Mouse (Mus musculus) cerebral cortex, adult 2 months (tissue): Measurements from ENCODE around the gene 2310003L06Rik.

Source experiments
- WGBS: fragments of 180-500 bp; shearing (Covaris S2); methylation state at CpG from one replicate; pipeline ENCODE4 v1.1.7; 2018; 5-methylcytosine and 5-hydroxymethylcytosine counted together

2310003L06Rik gene

DNA sequence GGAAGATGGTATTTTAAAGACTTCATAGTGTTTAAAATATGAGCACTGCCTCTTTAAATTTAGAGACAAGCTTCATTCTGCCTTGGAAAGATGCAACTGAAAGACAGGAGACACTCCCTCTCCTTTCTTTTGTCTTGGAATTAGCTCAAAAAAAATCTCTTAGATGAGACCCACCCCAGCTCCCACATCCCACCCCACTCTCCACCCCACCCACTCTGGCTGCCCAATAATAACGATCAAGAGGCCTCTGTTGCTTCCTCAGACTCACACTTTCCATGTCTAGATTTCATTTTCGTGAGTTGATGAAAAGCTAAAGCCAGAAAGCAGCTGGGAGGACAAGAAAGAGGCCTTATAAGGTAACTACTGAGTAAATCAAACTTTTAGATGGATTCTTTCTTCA is at the start of gene 2310003L06Rik, which contains the start of gene Gm28434:
TSS of gene 2310003L06Rik (plus strand) at position 259 of the 400 bp plus-strand sequence.
TSS of gene Gm28434 (plus strand) at position 317 of the 400 bp plus-strand sequence.
- WGBS: 49% methylated on average over 2 of the region's 2 CpGs

DNA sequence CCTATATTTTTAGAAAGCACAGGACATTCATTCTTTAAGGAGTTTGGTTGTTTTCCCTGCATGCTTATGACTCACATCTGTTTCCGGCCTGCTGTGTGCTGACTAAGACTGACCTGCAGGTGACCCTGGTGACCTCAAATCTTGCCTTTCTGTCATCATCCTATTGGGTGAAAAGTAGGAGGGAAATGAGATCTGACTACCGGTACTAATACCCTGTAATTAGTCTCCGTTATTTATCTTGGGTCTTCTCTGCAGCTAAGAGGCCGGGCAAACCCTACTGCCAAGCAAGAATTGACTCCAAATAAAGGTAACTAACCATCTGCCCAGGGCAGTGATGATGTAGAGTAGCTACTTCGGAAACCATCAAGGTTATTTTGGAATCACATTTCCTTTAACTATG is 43.9 kb upstream of the 2310003L06Rik start, which contains the start of gene Csn3:
TSS of gene Csn3 (plus strand) at position 208 of the 400 bp plus-strand sequence.
- whole genome bisulfite sequencing: 48% methylated on average over 5 of the region's 5 CpGs

- 72% methylated on average over 1 of the region's 1 CpGs for WGBS
Measured at GRCm38 (mm10) chr5:87931603-87932002, 37.7 kb upstream of the 2310003L06Rik start.

DNA sequence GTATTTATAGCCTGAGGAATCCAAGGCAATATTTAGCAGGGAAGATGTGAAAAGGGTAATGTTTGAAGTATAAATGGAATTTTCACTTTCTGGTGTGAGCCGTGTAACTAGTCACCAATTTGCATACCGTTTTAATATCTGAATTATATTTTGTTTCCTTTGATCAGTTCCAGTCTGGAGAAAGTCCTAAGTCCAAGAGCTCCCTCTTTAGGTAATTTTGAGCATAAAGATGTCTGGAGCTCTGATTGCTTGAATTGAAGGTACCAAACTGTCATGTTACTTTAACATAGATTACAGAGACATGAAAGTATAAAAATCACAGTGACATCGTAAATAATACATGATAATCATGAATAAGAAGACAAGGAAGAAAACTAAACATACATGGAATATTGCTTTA is 28.5 kb upstream of the 2310003L06Rik start:
- WGBS: 28% methylated on average over 3 of the region's 3 CpGs

- 84% methylated on average over 3 of the region's 3 CpGs for WGBS
Measured at GRCm38 (mm10) chr5:87979139-87979538, 9.9 kb downstream of the 2310003L06Rik start, which contains the start of gene Cabs1. Gene Cabs1 (plus strand): TSS chr5:87979439.

DNA sequence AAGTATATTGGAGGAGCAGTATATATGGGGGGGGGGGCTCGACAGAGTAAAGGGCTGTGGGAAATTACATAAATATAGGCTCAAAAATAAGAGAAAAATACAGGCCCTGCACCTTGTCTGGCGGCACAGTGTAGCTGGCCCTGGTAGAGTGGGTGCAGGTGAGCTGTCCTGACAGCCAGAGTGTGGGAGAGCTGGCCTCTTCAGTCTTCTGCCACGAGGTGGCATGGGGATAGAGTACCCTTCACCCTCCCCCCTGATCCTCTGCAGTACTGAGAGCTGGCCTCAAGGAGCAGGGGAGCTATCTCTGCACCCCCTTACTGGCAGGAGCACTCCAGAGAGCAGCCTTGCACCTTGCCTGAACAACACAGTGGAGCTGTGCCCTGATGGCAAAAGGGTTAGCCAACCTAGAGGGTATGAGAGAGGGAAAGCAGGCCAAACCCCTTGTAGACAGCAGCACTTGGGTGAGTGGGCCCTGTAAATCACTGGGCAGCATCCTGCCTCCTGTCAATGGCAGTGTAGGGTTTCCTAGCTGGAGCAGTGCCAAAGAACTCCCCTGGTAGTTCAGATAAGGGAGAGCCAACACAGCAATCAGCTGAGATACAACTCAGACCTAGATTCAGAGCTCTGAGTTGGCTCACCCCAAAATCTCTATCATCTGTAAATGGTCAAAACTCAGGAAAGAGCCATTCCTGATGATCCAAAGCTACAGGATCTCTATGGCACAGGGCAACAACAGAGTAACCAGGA is 13.4 kb downstream of the 2310003L06Rik start:
- 62% methylated on average over 3 of the region's 3 CpGs for WGBS

GRCm38 (mm10) chr5:88002249-88002648 is 33.0 kb downstream of the 2310003L06Rik start, which contains the start of gene Smr3a:
Gene Smr3a (plus strand): TSS chr5:88002549.
- WGBS: 86% methylated on average over 3 of the region's 3 CpGs
